Mouse (Mus musculus) lung, adult 18-20 months (tissue): Measurements from ENCODE around the gene Crocc2.

Experiments
- DNase-seq, 2 experiments: peaks; one replicate each; pipeline ENCODE4 v3.0.0; 2022; ENCODE audit warnings: mixed read lengths in 2 of 2

Gene Crocc2

GRCm38 (mm10) chr1:93168295-93168775 lies at the start of gene Crocc2:
Gene Crocc2 (plus strand): TSS chr1:93168725.
- peak; percentile 25 to 53 for DNase-seq

- no peak for DNase-seq
These were observed 49.7 kb upstream of the Crocc2 start for GRCm38 (mm10) chr1:93118816-93119215.

- no peak for DNase-seq
These were observed 45.2 kb upstream of the Crocc2 start for GRCm38 (mm10) chr1:93123179-93123854.

- DNase-seq, result no peak
These were observed 44.5 kb upstream of the Crocc2 start for GRCm38 (mm10) chr1:93124066-93124465.

GRCm38 (mm10) chr1:93125256-93125655 lies 43.3 kb upstream of the Crocc2 start:
- no peak for DNase-seq

GRCm38 (mm10) chr1:93128209-93128608 lies 40.3 kb upstream of the Crocc2 start:
- no peak for DNase-seq

DNA sequence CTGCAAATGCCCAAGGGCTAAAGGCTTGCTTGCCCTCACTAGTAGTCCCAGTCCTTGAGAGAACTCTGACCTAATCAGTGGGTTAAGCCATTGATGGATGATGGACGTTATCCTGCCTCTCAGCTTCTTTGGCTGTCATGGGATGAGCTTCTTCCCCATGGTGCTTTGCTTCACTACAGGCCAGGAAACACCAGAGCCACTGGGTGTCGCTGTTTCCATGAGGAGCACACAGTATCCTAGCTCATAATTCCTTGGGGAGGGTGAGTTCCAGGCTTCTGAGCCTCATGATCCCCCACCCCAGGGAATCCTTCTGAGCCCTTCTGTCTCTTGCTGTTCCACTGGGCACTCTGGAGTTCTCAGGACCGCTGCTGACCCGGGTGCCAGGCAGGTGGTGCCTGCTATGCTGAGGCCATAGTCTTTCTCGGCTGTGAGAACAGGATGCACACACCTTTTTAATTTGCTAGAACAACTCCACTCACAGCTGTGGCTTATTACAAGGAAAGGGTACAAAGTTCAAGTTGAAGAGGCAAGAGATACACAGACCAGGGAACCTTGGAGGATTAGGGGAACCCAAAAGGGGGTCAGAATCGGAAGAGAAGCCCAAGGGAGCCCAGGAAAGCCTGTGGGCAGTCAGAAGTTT lies 39.7 kb upstream of the Crocc2 start:
- DNase-seq, result peak; percentile 57 to 70

GRCm38 (mm10) chr1:93130242-93130983 lies 38.1 kb upstream of the Crocc2 start:
- peak; percentile 74 to 88 for DNase-seq

DNA sequence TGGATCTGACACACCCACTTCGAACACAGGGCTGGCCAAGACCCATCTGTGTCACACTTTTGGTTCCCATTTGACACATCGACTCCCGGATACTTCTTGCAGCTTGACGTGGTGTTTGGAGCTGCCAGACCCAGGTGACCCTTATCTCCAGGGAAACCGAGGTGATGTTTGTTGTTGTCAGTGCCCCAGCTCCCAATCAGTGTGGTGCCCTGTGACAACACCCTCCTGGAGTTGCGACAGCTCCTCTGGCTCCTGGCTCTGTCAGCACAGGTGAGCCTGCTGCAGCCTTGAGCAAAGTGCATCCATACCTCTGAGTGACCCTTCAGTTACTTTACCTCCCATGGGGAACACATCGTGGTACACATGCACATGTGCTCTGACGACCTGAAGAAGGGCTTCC lies 35.8 kb upstream of the Crocc2 start:
- peak; percentile 81 to 87 for DNase-seq

- no peak for DNase-seq
These were observed 33.4 kb upstream of the Crocc2 start, which contains the start of gene Agxt for GRCm38 (mm10) chr1:93135036-93135526. Gene Agxt (plus strand): TSS chr1:93135240.

DNA sequence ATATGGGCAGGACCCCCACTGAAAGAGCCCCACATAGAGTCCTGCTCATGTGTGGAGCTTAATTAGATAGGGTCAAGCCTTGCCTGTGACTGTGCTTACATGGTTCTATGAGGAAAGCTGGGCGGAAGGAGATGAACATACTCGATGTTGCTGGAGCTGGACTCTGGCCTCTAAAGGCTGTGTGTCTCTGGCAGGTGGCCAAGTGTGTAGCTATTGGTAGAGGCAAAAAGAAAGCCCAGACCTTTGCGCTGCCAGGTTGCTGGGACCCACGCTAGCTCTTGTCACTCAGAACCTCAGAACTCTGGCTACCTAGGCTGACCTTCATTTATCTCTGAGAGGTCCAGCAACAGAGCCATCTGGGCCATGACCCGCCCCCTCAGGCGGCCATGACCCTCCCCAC lies 30.0 kb upstream of the Crocc2 start:
- DNase-seq, result no peak

GRCm38 (mm10) chr1:93139713-93140112 lies 28.8 kb upstream of the Crocc2 start:
- no peak for DNase-seq

- DNase-seq, result no peak
These were observed 25.7 kb upstream of the Crocc2 start for GRCm38 (mm10) chr1:93142871-93143270.

DNA sequence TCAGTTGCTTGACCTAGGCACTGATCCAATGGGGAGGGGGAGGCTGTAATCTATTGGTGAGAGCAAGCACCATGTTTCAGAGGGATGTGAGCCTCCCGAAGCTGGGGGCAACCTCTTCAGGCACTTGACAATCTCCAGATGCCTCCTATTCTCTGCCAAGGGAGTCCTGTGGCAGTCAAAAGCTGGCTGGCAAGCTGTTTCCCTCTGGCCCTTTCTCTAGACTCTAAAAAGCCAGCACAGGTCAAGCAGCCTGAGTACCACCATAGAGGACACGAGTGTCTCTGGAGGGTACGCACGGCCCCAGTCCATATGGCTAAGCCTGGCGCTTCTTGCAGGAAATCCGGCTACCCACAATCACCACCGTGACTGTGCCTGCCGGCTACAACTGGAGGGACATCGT lies 24.3 kb upstream of the Crocc2 start:
- no peak for DNase-seq

GRCm38 (mm10) chr1:93150907-93151661 lies 17.4 kb upstream of the Crocc2 start:
- peak in 1 of 2 experiments; percentile 60 for DNase-seq

DNA sequence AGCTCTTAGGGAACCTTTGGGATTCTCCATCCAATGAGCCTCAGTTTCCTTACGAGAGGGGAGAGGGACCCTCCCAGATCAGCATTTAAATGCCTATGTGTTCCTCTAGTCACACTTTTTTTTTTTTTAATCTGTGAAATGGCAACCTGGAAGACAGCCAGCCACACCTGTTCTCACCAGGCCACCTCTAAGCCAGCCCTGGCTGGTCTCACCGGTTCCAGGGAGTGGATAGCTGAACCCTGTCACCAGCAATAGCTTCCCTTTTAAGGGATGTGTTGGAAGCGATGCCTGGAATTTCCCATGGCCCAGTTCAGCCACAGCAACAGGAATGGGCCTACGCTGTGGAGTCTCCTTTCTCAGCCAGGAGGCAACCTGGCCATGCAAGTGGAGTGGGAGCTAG lies 11.0 kb upstream of the Crocc2 start:
- DNase-seq, result peak; percentile 80 to 86

- DNase-seq, result peak in 1 of 2 experiments; percentile 46
These were observed 9.6 kb upstream of the Crocc2 start for GRCm38 (mm10) chr1:93158916-93159315.

GRCm38 (mm10) chr1:93159566-93160500 lies 8.7 kb upstream of the Crocc2 start:
- peak; percentile 86 to 92 for DNase-seq

DNA sequence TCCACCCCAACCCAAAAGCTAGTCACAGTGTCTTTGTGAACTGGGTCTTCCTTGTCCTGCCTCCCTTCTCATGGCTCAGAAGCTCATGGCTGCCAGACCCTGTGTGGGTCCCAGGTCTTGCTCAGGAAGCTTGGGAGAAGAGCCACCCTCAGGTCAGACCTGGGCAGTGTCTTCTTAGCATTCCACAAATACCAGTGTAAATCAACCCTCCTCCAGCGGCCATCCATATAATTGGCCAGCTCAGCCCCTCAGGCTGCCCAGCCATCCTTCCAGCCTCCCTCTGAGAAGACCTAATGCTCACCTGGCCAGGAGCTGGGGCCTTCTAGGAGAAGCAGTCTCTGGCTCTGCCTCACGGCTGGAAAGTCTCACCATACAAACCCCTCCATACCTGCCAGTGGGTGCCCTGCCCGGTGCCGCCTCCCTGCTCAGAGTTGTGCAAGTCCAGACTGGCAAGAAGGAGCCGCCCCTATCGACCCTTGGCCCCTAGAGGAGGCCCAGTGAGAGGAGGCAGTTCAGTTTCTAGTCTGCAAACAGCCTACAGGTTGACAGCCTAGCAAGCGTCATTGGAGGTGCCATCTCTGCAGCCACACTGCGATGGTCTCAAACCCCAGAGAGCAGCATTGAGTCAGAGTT lies 7.9 kb upstream of the Crocc2 start, which contains the start of gene 2310007B03Rik:
Gene 2310007B03Rik (minus strand): TSS at position 448 of the 633 bp plus-strand sequence.
- peak; percentile 80 to 89 for DNase-seq

GRCm38 (mm10) chr1:93161350-93161749 lies 7.2 kb upstream of the Crocc2 start:
- DNase-seq, result peak; percentile 50 to 67

DNA sequence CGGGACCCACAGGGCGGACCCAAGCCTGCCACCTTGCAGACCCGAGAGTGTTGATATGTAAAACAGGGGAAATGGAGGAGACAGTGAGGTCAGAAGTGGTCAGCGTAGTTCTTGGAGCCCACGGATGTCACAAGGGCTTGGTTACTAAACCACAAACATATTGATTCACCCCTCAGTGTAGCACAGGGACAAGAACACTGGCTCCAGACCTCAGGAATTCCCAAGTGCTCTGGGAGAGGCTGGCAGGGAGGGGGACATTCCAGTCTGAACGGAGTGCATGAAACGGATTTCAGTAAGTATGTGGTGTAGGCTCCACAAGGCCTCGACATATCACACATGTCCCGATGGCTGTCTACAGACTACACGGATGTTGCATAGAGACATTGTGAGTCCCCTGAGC lies 6.6 kb upstream of the Crocc2 start:
- DNase-seq, result peak; percentile 71 to 82
